Mouse (Mus musculus): ENCODE data around the gene Tes. TPM values are rescaled to one million over a fixed set of nuclear protein-coding genes. Genes with fewer than 3 reads are reported as not detected.

The Tes gene
- total RNA-seq, 2 experiments from 2014 or later = 2.9 to 8.4 TPM

DNA sequence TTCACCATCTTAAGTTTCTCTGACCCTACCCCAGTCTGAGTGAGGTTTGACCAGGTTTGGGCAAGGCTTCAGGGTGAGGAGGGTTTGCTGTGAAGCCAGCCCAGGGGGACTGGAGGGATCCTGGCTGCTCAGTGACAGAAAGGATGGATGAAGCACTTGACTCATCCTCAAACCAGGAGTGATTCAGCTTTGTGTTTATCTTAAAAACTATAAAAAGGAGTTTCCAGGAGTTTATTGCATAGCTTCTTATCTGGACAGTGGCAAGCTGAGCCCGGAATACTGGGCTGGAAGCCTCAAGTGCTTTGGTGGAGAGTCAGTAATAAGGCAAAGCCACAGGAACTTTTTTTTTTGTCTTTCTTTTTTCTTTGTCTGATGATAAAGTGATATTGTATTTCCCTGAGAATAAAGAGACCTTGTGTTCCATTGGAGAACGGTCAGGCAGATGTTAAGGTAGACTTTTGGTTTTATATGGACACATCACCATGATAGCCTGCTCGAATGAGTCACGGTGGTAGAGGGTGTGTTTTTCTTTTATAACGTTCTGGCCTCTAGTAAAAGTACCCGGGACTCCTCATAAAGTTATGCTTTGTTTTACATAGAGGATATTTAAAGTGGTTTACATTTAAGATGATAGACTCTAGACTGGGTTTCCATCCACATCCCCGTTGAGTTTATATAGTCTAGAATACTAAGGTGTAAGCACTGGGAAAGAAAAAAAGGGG is 8.0 kb downstream of the Tes start:
- no peak for ATAC-seq (replicated peaks; ENCODE audit: low FRiP score, low TSS enrichment, poor library complexity, severe bottlenecking)

DNA sequence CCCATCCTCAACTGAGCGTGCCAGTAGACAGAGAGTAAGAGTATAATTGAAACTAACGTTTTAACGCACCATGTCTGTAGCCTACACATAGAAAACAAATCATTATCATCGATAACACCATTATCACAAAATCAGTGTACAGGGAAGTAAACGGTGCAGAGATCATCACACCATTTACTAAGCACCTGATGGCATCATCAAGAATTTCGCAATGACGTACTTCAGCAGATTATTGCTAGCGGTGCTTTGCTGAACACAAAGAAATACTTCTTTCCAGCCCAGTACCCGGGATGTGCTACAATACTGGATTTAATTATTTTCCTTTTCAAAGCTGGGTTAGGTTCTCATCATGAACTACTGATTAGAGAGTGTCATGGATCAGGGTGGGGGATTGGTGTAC is 12.3 kb downstream of the Tes start:
- ATAC-seq (replicated peaks; ENCODE audit: low FRiP score, low TSS enrichment, poor library complexity, severe bottlenecking) = no peak

DNA sequence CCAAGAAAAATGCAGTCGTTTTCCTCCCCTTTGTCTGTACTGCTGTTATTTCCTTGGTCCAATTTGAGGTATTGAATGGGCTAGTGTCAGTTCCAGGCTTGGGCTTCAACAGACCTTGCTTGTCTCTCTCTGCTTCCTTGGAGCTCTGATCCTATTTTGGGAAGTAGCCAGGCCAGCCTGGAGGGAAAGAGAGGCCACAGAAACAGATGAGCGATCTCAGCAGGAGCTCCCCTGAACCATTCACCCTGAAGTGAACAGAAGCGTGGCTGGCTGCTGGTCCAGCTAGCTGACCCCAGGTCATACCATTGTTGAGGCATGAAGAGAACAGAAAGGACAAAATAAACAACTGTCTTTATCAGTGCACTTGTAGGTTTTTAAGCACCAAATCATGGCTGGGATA is 12.8 kb downstream of the Tes start:
- no peak for ATAC-seq (replicated peaks; ENCODE audit: low FRiP score, low TSS enrichment, poor library complexity, severe bottlenecking)

DNA sequence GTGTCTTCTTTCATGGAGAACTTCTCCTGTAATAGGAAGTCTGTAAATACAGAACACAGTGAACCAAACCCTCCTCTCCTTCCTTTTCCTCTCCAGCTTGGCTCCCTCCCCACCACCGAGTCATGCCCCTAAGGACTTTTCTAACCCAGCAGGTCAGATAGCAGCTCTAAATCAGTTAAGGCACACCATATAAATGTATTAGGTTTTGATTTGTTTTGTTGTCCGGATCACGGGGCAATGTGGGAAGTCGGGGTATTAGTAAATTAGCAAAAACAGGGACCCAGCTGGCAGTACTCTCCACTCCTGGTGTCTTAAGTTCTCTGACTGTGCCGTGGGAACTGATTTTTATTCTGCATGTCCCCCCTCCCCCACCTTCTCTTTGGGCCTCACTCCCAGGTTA is 14.4 kb downstream of the Tes start:
- ATAC-seq (replicated peaks; ENCODE audit: low FRiP score, low TSS enrichment, poor library complexity, severe bottlenecking) = no peak

DNA sequence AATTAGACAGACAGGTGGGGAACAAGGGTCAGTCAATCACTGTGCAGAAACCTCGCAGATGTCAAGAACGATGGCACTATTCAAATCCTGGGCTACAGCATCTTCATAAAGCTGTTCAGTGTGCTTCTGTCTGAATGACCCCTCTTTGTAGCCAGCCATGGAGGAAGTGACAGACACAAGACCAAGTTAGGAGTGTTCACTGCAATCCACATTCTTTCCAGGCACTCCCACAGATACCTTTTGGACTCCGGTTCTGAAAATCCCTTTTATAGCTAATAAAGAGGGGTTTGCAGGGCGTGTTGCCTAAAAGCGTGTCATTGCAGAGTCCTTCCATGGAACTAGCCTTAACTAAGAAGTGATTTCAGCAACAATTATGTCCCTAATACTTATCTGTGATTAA is 14.9 kb downstream of the Tes start:
- ATAC-seq (replicated peaks; ENCODE audit: low FRiP score, low TSS enrichment, poor library complexity, severe bottlenecking) = no peak

DNA sequence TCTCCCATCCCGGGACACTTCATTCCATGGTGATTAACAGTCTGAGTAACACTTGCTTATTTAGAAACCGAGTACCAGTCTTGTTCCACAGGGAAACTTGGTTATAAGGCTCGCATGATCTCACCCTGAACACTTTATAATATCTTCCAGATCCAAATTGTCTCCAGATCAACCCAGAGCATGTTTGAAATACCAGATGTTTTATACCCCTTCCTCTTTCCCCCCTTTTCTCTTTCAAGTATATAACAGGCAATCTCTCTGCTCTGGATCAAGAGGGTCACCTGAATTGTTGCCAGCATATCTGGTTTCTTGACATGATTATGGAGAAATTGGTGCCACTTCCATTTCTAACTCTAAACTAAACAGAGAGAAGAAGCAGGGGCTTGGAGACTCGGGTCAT is 17.3 kb downstream of the Tes start:
- ATAC-seq (replicated peaks; ENCODE audit: low FRiP score, low TSS enrichment, poor library complexity, severe bottlenecking) = no peak

DNA sequence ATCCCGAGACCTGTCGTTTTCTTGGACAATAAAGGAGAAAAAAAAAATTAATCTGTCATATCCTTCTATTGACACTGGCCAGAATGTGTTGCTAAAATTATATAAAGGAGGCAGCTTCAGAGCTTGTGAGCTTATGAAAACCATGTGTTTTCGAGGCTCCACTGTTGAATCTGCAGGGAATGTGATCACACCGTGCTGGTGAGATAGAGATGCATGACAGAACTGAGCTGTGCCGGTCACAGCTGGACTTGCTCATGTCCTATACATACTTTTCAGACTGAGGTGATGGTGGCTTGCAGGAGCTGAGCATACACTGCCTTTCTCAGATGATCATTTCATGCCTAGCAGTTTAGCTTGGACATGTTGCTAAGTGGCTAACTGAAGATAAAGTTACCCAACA is 17.9 kb downstream of the Tes start:
- ATAC-seq (replicated peaks; ENCODE audit: low FRiP score, low TSS enrichment, poor library complexity, severe bottlenecking) = no peak

DNA sequence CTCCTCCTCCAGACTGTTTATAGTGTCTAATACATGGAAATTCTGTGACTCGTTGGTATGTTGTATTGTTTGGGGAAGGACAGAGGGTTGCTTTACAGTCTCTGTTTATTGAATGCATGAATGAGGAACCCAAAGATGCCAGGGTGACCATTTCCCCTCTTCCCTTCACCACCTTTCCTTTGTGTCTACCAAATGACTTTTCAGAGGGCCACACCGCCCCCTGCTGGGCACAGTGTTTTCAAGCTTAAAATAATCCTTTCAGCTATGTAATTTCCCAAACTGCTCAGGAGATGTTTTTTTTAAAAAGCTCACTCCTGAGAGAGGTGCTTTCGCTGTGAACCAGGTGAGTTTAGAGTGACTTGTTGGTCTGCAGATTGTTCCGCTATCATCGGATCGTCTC is 22.5 kb downstream of the Tes start:
- peak; percentile 63; the same call in 1 of the 2 replicates for ATAC-seq (replicated peaks; ENCODE audit: low FRiP score, low TSS enrichment, poor library complexity, severe bottlenecking)

DNA sequence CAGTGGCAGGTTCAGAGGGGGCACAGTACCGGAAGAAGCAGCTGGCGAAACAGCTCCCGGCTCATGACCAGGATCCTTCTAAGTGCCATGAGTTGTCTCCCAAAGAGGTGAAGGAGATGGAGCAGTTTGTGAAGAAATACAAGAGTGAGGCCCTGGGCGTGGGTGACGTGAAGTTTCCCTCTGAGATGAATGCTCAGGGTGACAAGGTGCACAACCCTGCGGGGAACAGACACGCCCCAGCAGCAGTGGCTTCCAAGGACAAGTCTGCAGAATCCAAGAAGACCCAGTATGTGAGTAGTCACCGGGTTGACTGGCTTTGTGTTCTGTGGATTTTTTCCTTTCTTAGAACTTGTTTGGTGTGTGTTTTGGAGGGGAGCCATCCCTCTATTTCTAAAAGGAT is 32.4 kb downstream of the Tes start:
- no peak for ATAC-seq (replicated peaks; ENCODE audit: low FRiP score, low TSS enrichment, poor library complexity, severe bottlenecking)

DNA sequence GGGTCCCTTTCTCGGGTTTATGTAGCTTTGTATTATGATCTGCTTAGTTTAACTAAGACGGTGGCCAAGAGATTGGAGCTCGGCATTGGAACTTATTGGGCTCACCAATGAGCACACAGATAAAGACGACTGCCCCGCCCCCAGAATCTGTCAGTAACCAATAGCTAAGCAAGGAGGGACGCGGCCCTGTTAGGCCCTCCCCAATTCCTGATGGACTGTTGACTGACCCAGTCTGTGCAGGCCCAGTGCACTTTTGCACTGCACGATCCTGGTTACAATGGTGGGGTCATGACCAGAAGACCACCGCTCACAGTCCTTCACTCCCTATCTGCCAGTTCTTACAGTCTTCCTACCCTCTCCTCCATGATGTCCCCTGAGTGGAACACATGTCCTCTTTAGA is 33.6 kb downstream of the Tes start:
- ATAC-seq (replicated peaks; ENCODE audit: low FRiP score, low TSS enrichment, poor library complexity, severe bottlenecking) = no peak

DNA sequence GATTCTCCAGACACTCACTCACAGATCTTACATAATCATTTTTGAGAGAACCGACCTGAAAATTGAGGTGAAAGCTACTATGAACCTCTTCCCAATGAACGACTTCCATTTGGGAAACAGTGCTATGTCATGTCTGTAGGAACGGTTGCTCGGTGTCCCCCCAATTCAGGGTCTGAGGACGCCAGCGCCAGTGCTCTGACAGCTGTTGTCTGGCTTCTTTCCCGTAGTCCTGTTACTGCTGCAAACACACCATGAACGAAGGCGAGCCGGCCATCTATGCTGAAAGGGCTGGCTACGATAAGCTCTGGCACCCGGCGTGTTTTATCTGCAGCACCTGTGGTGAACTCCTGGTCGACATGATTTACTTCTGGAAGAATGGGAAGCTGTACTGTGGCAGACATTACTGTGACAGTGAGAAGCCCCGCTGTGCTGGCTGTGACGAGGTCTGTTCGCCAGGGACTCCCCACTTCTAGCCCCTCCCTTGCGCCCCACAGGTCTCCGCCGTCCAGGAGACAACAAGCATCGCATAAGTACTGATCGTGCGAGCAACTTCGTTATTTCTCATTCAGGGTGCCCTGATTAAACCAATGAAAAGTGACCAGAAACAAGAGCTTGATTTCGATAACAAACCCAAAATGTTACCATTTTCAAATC is 34.7 kb downstream of the Tes start:
- ATAC-seq (replicated peaks; ENCODE audit: low FRiP score, low TSS enrichment, poor library complexity, severe bottlenecking) = no peak

DNA sequence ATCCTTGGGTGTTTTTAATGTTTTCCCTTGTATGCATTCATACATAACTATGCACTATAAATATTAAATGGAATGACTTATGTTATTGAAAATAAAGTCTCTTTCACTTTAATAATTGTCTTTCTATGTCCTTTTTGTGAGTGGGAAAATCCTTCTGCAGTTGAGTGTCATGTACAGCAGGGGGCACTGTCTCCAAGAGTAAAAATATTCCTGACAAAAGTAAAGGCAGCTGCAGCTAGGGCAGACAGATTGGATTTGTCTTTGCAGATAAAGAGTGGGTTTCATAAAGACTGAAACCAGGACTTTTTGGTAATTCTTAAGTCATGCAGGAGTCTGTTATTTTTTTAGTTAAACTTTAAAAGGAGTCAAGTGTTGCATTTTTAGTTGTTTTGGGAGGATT is 40.8 kb downstream of the Tes start:
- ATAC-seq (replicated peaks; ENCODE audit: low FRiP score, low TSS enrichment, poor library complexity, severe bottlenecking) = no peak; the same call in 1 of the 2 replicates

DNA sequence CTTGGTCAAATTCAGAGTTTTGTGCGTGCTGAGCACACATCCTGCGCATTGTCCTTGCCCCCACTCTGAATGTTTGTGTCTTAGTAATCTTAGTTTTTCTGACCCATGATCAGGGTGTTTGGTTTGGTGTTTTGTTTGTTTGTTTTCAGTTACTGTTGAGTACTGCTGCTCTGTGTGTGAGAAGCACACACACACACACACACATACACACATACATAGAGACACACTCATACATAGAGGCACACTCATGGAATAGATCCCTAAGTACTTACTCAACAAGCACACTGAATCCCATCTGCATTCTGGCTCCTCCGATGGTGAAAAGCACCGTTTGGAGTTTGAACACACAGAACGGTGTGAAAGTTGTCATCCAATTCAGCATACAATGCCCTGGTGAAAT is 41.5 kb downstream of the Tes start:
- ATAC-seq (replicated peaks; ENCODE audit: low FRiP score, low TSS enrichment, poor library complexity, severe bottlenecking) = no peak

DNA sequence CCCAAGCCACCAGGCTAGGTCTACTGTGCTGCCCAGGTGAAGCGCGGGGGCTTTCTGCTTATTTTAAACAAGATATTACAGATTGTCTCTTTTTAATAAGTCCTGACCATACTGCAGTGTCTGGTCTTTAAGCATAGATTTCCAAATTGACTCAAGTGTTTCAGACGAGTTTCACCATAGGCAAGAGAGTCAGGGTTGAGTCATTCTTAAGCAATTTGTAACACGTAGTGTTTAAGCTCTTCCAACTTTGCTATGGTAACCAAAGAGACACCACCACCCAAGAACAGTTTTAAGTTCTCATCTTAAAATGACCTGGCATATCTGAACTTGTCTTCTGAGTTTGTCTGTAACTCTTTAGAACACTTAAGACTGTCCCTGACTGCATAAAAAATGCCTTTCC is 44.3 kb downstream of the Tes start:
- ATAC-seq (replicated peaks; ENCODE audit: low FRiP score, low TSS enrichment, poor library complexity, severe bottlenecking) = no peak

DNA sequence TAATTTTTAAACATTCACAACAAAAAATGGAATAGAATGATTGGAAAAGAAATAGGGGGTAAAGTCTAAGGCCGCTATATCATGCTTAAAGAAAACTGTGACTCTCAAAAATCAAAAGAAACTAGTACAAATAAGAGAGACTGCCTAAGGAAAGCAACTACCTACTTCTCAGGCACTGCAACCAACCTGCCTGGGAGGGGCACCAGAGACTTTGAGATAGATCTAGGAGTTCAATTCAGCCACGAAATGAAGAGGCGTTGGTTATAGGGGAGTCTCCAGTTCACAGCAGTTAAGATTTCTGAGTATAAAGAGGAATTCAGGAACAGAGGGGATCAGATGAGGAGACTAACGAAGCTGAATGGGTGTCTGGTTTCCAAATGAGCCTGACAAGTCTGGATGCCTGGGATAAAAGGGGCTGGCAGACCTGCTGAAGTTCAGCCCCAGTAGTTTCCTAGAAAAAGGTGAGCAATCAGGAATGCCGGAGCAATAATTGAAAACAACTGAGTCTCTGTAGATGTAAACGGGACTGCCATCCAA is 45.7 kb downstream of the Tes start:
- ATAC-seq (replicated peaks; ENCODE audit: low FRiP score, low TSS enrichment, poor library complexity, severe bottlenecking) = no peak

DNA sequence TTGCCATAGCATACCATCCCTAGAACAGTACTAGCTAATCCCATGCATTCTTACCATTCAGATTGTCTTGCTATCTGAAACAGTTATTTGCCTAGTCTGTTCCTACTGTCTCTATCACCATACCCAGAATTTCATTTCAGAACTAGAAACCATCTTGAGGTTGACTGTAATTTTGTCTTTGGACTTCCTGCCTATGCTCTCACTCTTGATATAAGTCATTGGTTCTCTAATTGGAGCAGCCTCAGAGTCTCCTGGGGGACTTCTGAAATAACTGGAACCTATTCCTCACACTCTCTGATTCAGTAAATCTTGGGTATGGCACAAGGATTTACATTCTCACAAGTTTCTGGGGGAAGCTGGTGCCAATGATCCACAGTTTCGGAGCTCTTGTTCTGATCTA is 47.1 kb downstream of the Tes start:
- ATAC-seq (replicated peaks; ENCODE audit: low FRiP score, low TSS enrichment, poor library complexity, severe bottlenecking) = no peak

DNA sequence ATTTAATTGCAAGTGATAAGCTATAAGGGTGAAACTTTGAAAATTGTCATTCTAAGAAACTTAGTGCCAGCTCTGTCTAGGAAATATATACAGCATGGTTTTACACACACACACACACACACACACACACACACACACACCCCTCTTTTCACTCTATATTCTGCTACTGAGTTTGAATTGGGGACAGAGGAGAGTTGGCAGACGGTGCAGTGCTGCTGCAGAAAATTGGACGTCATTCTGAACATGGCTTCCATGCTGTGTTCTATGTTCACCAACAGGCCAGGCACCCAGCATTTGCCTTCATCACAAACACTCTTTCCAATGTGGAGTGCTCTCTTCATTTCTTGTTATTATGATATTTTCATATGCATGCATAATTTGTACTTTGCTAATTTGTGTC is 48.0 kb downstream of the Tes start:
- no peak for ATAC-seq (replicated peaks; ENCODE audit: low FRiP score, low TSS enrichment, poor library complexity, severe bottlenecking)

DNA sequence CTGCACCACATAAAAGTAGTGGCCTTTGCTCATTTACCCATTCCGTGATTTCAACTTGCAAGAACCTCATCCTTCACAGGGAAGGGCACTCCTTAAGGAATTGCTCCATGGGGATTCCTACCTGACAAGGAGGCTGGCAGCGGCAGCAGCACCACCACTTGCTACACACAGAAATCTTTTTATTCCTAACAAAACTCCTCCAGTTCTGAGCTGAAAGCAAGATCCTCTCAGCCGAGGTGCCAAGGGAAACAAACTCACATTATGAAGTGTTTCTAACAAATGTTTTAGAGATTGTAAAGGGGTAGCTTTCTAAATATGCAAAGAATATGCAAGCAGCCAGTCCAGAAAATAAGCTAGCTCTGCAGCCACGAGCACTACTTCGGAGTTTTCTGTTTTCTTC is 49.6 kb downstream of the Tes start:
- ATAC-seq (replicated peaks; ENCODE audit: low FRiP score, low TSS enrichment, poor library complexity, severe bottlenecking) = no peak

DNA sequence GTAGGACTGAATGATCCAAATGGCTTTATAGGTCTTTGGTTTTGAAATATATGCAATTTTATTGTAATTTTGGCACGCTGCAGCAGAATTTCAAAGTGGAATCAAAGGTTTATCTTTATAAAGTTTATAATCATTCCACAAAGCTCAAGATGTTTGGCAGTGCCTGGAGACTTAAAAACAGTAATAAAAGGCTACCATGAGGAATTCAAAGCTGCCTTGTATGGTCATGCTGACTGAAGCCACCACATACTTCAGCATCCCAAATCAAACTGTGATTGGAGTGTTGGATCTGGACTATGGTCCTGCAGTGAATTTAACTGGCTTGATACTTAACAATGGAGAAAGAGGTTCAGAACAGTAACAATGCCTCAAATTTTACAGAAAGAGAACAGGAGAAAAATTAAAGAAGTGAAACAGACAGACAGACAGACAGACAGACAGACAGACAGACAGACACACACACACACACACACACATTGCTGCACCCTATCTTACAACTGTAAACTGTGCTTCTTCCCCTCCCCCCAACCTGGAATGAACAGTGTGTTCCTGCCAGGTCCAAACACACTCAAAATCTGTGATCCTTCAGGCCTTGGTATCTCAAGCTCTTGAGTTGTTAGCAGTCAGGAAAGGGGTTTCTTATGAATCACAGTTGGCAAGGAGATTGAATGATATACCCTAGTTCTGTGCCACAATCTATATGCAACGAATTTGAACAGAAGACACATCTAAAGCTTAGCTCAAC is 50.3 kb downstream of the Tes start:
- no peak for ATAC-seq (replicated peaks; ENCODE audit: low FRiP score, low TSS enrichment, poor library complexity, severe bottlenecking)

DNA sequence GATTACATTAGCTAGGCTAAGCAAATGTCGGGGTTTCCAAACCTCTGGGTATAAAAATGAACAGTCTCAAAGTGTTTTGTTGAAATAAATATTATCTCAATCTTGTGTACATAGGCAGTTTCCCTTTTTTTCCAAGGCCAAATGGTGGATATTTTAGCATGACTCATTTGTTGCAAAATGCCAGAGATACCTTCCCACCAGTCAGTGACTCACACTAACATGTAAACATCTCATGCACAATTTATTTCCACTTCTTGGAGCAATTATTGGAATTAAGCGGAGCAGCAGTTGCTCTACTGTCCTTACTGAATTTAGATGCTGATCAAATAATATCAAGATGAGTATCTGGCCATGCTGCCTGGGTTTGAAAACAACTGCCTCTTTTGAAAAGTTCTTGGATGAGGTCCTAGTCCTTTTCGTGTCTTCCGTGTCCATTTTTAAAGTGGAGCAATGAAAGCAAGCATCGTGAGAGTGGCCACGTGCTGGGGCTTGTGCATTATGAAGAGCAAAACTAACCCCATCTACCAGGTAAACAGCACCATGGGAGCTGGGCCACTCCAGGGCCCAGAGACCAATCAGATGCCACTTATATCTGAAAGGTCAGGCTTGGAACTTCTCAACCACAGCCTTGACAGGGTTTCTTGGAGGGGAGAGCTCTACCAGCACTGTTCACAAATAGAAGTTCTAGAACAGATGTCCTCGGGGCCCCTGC is 54.7 kb downstream of the Tes start:
- ATAC-seq (replicated peaks; ENCODE audit: low FRiP score, low TSS enrichment, poor library complexity, severe bottlenecking) = no peak
